Mouse (Mus musculus) bone marrow macrophage, adult 2 months (primary cell): Measurements from ENCODE around the gene 2210016L21Rik.

ENCODE experiments used
- CTCF ChIP-seq: IDR thresholded peaks from 2 replicates; pipeline ENCODE4 v1.5.1; 2012; ENCODE audit warnings: low read depth, mild to moderate bottlenecking, low read length, moderate library complexity
- POLR2A ChIP-seq: IDR thresholded peaks from 2 replicates; pipeline ENCODE4 v1.6.1; 2012; ENCODE audit warnings: mild to moderate bottlenecking, low read depth, low read length, borderline replicate concordance

GRCm38 (mm10) chr5:114897374-114897793, 44.6 kb upstream of the 2210016L21Rik start:
- TF ChIP-seq CTCF (no peak), POLR2A (no peak)
